Comparison of ENCODE assay signal across 8 mouse cellular contexts in the genomic region with DNA sequence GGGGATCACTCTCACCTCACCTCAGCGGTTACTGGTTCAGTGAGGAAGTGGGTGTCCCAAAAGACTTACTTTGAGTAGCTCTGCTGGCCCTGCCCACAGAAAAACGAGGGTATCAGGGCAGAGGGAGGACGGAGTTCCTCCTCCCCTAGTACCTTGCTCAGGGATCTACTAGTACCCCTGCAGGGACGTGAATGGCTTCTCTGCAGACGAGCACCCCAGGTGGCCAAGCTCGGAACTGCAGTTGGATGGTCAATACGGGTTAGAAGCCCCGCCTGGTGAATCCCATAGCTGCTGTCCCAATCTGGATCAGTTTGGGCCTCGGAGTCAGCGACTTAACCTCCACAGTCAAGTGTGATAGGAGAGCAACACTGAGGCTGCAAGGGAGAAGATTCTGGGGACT. TPM values are rescaled to one million over a fixed set of nuclear protein-coding genes. Genes with fewer than 3 reads are reported as not detected.
DNase-seq lines count a peak whose midpoint lies in the region; ATAC-seq lines count a peak whose summit lies in the region.

No protein-coding gene starts in this region.

- peak; percentile 6 for DNase-seq in adipocyte (ENCODE audit: low spot score)
- DNase-seq in embryo, embryonic 10 days (ENCODE audit: low spot score), result peak; percentile 94
- peak; percentile 64 for DNase-seq in gastrocnemius, postnatal 25 days
- peak; percentile 52 to 96 for DNase-seq in left cerebral cortex, adult 8-10 months (ENCODE audit: low spot score in 2 of 2)
- peak; percentile 96 for DNase-seq in right cerebral cortex, postnatal 14 days
- peak; percentile 90 for DNase-seq in urinary bladder, postnatal 25 days (ENCODE audit: low spot score)

- peak; percentile 58 for ATAC-seq in inflammation-experienced regulatory T-cells, adult 6 months
- peak; percentile 84 for ATAC-seq in megakaryocyte progenitor cell, adult 5-6 weeks (replicated peaks; ENCODE audit: poor library complexity)

RNA-seq across cellular contexts. Expression of a gene that starts 12.8 kb away (rescaled TPM):
- total RNA-seq in gastrocnemius, postnatal 25 days (2021), result 1 to 10 TPM; 1.4 to 2.0 TPM
- 1 to 10 TPM in 1 of 3 experiments, not detected in 2; 2.4 TPM for polyA plus RNA-seq in inflammation-experienced regulatory T-cells, adult 6 months (2017; shearing (Covaris generic))
- 10 to 100 TPM in 1 of 4 experiments, 1 to 10 TPM in 3; 6.5 to 11.3 (median 7.9) TPM for total RNA-seq in left cerebral cortex, adult 8-10 months (2022)
- 0.78 and 0.79 TPM in 2 replicates for total RNA-seq in megakaryocyte progenitor cell, adult 5-6 weeks (2015)
- 2.9 TPM in 1 of 2 replicates, not detected in the other for total RNA-seq in megakaryocyte progenitor cell, adult 5-6 weeks (2017)

RNA-seq across cellular contexts. Expression of a gene that starts 14.1 kb away (rescaled TPM):
- not detected for total RNA-seq in gastrocnemius, postnatal 25 days (2021)
- polyA plus RNA-seq in inflammation-experienced regulatory T-cells, adult 6 months (2017; shearing (Covaris generic)), result not detected
- total RNA-seq in left cerebral cortex, adult 8-10 months (2022), result 10 to 100 TPM; 42.5 to 65.6 (median 47.0) TPM
- total RNA-seq in megakaryocyte progenitor cell, adult 5-6 weeks (2015), result not detected in 2 replicates
- total RNA-seq in megakaryocyte progenitor cell, adult 5-6 weeks (2017), result not detected in 2 replicates

RNA-seq across cellular contexts. Expression of a gene that starts 42.3 kb away (rescaled TPM):
- total RNA-seq in gastrocnemius, postnatal 25 days (2021), result 10 to 100 TPM; 27.5 to 31.2 TPM
- polyA plus RNA-seq in inflammation-experienced regulatory T-cells, adult 6 months (2017; shearing (Covaris generic)), result 1 to 10 TPM in 1 of 3 experiments, not detected in 2; 1.6 TPM
- 100 to 1,000 TPM; 102 to 119 (median 108) TPM for total RNA-seq in left cerebral cortex, adult 8-10 months (2022)
- not detected in 2 replicates for total RNA-seq in megakaryocyte progenitor cell, adult 5-6 weeks (2015)
- 0.07 TPM in 1 of 2 replicates, not detected in the other for total RNA-seq in megakaryocyte progenitor cell, adult 5-6 weeks (2017)

Comparison
In these comparisons a context has a peak if more than half of its experiments do, and no peak if none do; other contexts are left out.
1. Peak in every context shown above with its lines: DNase-seq and ATAC-seq.
2. DNase-seq: peak in every context shown above with its lines; median percentile 96 in right cerebral cortex, postnatal 14 days; 94 in embryo, embryonic 10 days; 90 in urinary bladder, postnatal 25 days; 74 in left cerebral cortex, adult 8-10 months; 64 in gastrocnemius, postnatal 25 days; 6 in adipocyte.
3. RNA of a gene that starts 14.1 kb away (total RNA-seq): 42.5 to 65.6 TPM in left cerebral cortex, adult 8-10 months; not detected in gastrocnemius, postnatal 25 days and not detected in megakaryocyte progenitor cell, adult 5-6 weeks; every median in the first group is over 10 times any median in the second.
4. RNA of a gene that starts 42.3 kb away (total RNA-seq): 102 to 119 TPM in left cerebral cortex, adult 8-10 months and 27.5 to 31.2 TPM in gastrocnemius, postnatal 25 days; 0.07 TPM in megakaryocyte progenitor cell, adult 5-6 weeks; every median in the first group is over 10 times any median in the second.